Mouse (Mus musculus) left cerebral cortex, postnatal 36 days (tissue): ENCODE measurements around the gene Tfpt. TPM values are rescaled to one million over a fixed set of nuclear protein-coding genes. Genes with fewer than 3 reads are reported as not detected.
A peak's percentile ranks its signal among the peaks of the same experiment; 100 is the strongest.

Experiments used
- DNase-seq, 2 experiments: peaks; one replicate each; pipeline ENCODE4 v3.0.0; 2021 to 2022; ENCODE audit warnings: low spot score in 2 of 2, mixed read lengths in 1 of 2
- intact Hi-C: fragments of 180-260 bp; cut with DNase I; formaldehyde crosslinking; loops from one replicate; pipeline ENCODE4 v1.15.1; 2025
- total RNA-seq, 2 experiments: library from RNA; stranded (reverse); gene quantifications; 2 replicates each; pipeline ENCODE4 v1.2.3; 2021

The Tfpt gene
- total RNA-seq: 10 to 100 TPM; 39.7 to 47.8 TPM

GRCm38 (mm10) chr7:3629543-3630477, at the start of gene Tfpt, which contains the start of gene Prpf31:
Gene Tfpt (minus strand): TSS chr7:3629929.
Gene Prpf31 (plus strand): TSS chr7:3629985.
- peak; percentile 96 to 98 for DNase-seq
- intact Hi-C loops: no loop called here

GRCm38 (mm10) chr7:3677342-3677741, 47.6 kb upstream of the Tfpt start, which contains the start of gene Tmc4:
Gene Tmc4 (minus strand): TSS chr7:3677553.
- DNase-seq: no peak
- intact Hi-C loops: loop anchor here (10.0 kb wide), 2 partner anchors 747 to 797 kb away; no protein-coding TSS in a partner anchor

DNA sequence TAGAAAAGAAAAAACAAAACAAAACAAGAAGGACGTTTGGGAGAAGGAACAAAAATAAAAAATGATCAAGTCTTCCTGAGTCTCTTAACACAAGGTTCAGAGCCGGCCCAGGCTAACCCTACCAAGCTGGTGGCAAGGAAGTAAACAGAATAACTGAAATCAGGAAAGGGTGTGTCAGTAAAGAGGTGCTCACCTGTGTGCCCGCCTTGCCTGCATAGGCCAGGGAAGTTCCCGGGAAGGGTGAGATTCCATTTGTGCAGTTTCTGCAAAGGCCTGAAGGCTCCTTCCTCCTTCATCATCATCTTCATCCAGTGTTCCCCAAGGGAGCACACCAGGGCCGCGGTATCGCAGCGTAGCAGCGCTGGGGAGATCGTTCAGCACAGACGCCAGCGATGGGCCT, 46.6 kb upstream of the Tfpt start:
- intact Hi-C loops: loop anchor here (10.0 kb wide), 2 partner anchors 748 to 798 kb away; no protein-coding TSS in a partner anchor
- no peak for DNase-seq

GRCm38 (mm10) chr7:3675228-3675548, 45.5 kb upstream of the Tfpt start:
- intact Hi-C loops: loop anchor here (10.0 kb wide), 2 partner anchors 750 to 800 kb away; no protein-coding TSS in a partner anchor
- no peak for DNase-seq

DNA sequence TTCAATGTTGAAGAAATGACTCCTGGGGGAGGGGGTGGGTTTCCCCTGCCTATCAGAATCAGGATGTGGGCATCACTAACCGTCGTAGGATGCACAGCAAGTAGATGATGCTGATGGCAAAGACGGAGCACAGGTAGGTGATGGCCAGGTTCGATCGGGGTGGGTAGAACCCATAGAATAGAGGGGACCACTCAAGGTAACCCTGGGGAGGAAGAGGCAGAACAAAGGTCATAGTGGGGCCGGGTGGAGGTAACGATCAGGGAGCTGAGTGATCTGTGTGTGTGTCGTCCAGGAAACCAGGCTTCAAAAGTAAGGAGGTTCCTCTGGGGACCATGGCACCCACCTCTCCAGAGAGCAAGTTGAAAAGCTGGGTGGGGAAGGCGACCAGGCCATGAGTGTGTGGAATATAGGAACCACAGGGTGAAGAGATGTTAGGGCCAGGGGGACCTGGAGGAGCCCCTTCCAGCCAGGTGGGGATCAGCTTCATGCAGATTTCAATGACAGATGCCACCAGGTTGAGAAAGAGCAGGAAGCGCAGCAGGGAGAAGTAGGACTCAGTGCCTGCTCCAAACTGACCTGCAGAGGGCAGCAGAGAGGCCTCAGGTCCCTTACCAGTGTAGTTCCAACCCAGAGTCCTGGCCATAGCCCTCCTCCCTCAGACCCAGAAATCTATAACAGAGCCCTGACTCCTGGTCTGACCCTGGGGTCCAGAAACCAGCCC, 44.9 kb upstream of the Tfpt start:
- DNase-seq: peak; percentile 72 to 79
- intact Hi-C loops: loop anchor here (10.0 kb wide), 2 partner anchors 750 to 800 kb away; no protein-coding TSS in a partner anchor

DNA sequence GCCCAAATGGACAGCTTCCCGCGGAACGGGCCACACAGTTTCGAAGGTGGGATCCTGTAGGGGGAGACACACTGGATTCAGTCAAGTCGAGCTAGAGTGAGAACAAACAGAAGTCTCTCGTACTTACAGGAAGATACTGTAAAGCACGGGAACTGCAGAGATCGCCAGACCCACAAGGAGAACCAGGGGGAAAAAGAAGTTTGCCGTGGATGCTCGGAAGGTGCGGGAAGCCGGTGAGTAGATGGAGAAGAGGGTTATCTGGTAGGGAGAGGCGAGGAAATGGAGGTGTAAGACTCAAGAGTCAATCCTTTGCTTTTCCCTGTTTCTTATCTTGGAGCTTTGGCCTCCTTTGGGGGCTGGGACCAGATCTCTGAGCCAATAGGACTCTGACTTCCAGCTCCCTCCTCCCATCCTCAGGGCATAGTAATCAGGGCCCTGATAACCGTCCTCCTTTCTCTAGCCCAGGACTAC, 37.2 kb upstream of the Tfpt start:
- intact Hi-C loops: no loop called here
- DNase-seq: no peak

- intact Hi-C loops: loop anchor here (2.0 kb wide), 1 partner anchor 21 kb away; the partner anchor contains the start of gene Cnot3
- peak; percentile 95 to 97 for DNase-seq
These were observed 35.7 kb upstream of the Tfpt start, which contains the start of gene Leng1 for GRCm38 (mm10) chr7:3665215-3666114. Gene Leng1 (minus strand): TSS chr7:3665840.

GRCm38 (mm10) chr7:3664524-3665214, 34.9 kb upstream of the Tfpt start:
- DNase-seq: no peak
- intact Hi-C loops: loop anchor here (2.0 kb wide), 1 partner anchor 20 kb away; the partner anchor contains the start of gene Cnot3

DNA sequence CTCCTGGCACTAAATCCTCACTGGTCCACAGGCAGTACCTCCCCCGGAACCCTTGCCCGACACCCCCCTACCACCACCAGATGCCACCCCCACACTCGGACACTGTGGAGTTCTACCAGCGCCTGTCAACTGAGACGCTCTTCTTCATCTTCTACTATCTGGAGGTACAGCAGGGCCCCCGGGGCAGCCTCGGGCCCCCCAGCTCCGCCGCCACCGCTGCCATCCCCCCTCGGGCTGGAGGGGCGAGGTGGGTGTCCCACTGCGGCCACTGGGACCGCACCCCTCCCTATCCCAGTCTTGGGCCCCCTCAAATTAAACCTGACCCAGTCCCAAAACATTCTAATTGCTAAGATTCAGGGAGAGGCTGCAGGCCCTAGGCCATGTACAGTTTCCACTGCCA, 28.8 kb upstream of the Tfpt start:
- intact Hi-C loops: no loop called here
- no peak for DNase-seq

DNA sequence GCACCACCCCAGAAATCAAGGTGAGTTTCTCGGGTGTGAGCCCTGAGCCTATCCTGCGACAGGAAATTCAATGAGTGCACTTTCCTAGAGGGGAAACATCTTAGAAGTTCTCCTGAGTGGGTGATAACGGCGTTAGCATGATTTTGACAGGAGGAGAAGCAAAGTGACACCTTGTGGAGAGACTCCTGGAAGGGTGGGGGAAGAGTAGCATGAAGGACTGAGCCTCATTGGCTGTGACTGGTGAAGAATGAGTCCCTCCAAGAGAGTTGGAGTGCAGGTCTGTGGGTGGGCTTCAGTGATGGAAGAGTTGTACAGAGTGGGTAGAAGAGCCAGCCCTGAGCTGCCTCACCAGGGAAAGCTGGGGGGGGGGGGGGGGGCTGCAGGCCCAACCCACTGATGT, 27.2 kb upstream of the Tfpt start:
- DNase-seq: no peak
- intact Hi-C loops: no loop called here

- intact Hi-C loops: loop anchor here (10.0 kb wide), 1 partner anchor 1438 kb away; the partner anchor contains the start of gene Epn1
- no peak for DNase-seq
These were observed 16.9 kb upstream of the Tfpt start for GRCm38 (mm10) chr7:3646641-3647040.

GRCm38 (mm10) chr7:3646188-3646587, 16.5 kb upstream of the Tfpt start:
- DNase-seq: no peak
- intact Hi-C loops: loop anchor here (10.0 kb wide), 1 partner anchor 1439 kb away; the partner anchor contains the start of gene Epn1

- DNase-seq: no peak
- intact Hi-C loops: loop anchor here (2.0 to 10.0 kb wide), 2 partner anchors 19 to 1439 kb away; partner anchors contain the start of genes Epn1 and Leng1
These were observed 15.8 kb upstream of the Tfpt start for GRCm38 (mm10) chr7:3645488-3646025.

DNA sequence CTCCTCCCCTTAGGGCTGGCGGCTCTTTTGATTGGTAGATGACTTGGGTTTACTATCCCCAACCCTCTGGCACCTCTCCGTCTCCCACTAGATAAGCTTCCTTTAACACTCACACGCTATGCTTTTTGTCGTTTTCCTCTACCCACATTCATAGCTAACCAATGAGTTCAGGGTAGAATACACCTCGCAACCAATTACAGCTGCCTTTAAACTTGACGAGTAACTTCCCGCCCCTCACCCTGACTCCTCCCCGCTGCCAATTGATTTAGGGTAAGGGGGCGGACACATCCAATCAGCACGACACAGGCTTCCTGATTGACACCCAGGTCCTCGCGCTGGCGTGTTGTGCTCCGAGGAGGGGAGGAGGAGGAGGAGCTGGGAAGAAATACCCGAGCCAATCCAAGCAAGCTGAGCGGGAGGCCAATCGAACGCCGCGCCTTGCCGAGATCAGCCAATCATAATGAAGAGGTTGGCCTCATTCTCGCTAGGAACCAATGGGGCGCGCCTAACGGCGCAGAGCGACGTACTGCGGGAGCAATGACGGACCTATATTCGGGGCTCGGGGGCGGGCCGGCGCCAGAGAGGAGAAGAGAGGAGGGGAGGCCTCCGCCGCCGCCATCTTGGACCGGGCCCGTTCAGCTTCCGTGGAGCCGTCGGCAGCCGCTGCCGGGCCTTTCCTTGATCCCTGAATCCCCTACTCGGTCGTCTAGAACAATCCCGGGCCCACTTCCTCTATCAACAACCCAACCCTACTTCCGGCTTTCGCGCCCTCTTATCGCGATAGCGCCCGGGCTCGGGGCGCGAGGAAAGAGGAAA, 15.2 kb upstream of the Tfpt start, which contains the start of gene Cnot3:
TSS of gene Cnot3 (plus strand) at position 597 of the 816 bp plus-strand sequence.
- intact Hi-C loops: loop anchor here (2.0 to 10.0 kb wide), 2 partner anchors 20 to 1440 kb away; partner anchors contain the start of genes Epn1 and Leng1

DNA sequence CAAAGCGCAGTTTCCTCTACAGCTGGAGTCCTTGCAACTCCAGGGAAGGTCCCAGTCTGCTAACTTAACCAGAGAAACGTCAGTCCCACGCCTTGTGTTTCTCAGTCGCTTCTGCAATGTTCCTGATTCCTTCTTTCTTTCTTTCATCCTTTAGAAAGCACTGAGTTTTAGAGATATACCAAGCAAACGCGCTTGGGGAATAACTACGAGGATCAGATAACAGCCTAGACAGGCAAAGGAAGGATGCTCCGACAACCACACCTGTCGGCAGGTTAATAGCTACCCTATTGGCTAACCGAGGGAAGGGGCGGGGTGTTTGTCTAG, 14.6 kb upstream of the Tfpt start:
- intact Hi-C loops: loop anchor here (2.0 to 10.0 kb wide), 2 partner anchors 20 to 1440 kb away; partner anchors contain the start of genes Epn1 and Leng1
- DNase-seq: no peak

More for the DNA sequence above, 15.2 kb upstream of the Tfpt start, which contains the start of gene Cnot3:
- DNase-seq: peak; percentile 99

GRCm38 (mm10) chr7:3643843-3644242, 14.1 kb upstream of the Tfpt start:
- DNase-seq: no peak
- intact Hi-C loops: loop anchor here (2.0 to 10.0 kb wide), 2 partner anchors 21 to 1441 kb away; partner anchors contain the start of genes Epn1 and Leng1

DNA sequence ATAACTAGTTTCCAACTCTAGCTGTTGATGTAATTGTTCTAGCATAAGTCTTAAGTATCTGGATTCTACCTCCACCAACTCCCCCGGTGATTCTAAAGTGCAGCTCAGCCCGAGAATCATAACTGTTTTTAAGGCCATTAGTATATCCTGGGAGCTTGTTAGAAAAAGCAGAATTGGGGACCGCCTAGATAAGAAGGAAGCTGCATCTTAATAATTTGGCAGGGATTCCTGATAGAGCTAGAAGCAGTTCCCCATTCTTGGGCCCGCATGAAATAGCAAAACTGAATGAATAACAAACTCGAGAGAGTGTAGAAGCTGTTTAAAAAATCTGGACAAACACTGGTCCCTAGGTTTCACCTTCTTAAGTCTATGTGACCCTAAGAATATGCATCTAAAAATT, 13.7 kb upstream of the Tfpt start:
- intact Hi-C loops: loop anchor here (10.0 kb wide), 1 partner anchor 1441 kb away; the partner anchor contains the start of gene Epn1

More for the DNA sequence above, 13.7 kb upstream of the Tfpt start:
- DNase-seq: no peak
